Mouse (Mus musculus): ENCODE data around the gene Prelp. TPM values are rescaled to one million over a fixed set of nuclear protein-coding genes. Genes with fewer than 3 reads are reported as not detected.

The Prelp gene
- polyA plus RNA-seq, 1 experiment from 2014 or later: 0.56 TPM

DNA sequence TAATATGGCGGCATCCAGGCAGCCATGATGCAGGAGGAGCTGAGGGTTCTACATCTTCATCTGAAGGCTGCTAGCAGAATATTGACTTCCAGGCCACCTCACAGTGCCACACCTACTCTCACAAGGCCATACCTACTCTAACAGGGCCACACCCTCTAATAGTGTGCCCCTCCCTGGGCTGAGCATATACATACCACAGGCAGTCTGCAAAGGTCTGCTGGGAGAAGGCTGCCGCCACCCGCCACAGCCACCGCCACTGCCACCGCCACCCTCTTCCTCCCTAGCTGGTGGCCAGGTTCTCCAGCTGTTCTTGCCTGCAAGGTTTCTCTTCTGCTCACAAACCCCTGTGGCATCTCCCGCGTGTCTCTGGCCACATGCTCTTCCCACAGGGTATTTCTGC is 35.4 kb downstream of the Prelp start:
- H3K4me1 ChIP-seq: peaks cover 71% of the 10 kb centered on the region
- H3K4me3 ChIP-seq: no peak overlapping the region
- H3K9me3 ChIP-seq (replicated peaks): no peaks in the 10 kb centered on the region
- H3K27me3 ChIP-seq (ENCODE audit: low read depth, poor library complexity, severe bottlenecking): peaks cover 77% of the 10 kb centered on the region
- no peaks in the 10 kb centered on the region for H3K36me3 ChIP-seq
- no peak overlapping the region for H3K27ac ChIP-seq
- 95% methylated on average over 7 of the region's 7 CpGs for WGBS
- no peak for DNase-seq (ENCODE audit: low spot score)

GRCm38 (mm10) chr1:133884746-133885145 is 36.5 kb downstream of the Prelp start:
- DNase-seq (ENCODE audit: low spot score): peak; percentile 45
- peaks cover 74% of the 10 kb centered on the region for H3K27me3 ChIP-seq (ENCODE audit: low read depth, poor library complexity, severe bottlenecking)
- 17% methylated on average over 9 of the region's 9 CpGs for WGBS
- no peak overlapping the region for H3K27ac ChIP-seq
- H3K4me1 ChIP-seq: peaks cover 60% of the 10 kb centered on the region
- no peaks in the 10 kb centered on the region for H3K36me3 ChIP-seq
- H3K4me3 ChIP-seq: no peak overlapping the region
- H3K9me3 ChIP-seq (replicated peaks): no peaks in the 10 kb centered on the region

DNA sequence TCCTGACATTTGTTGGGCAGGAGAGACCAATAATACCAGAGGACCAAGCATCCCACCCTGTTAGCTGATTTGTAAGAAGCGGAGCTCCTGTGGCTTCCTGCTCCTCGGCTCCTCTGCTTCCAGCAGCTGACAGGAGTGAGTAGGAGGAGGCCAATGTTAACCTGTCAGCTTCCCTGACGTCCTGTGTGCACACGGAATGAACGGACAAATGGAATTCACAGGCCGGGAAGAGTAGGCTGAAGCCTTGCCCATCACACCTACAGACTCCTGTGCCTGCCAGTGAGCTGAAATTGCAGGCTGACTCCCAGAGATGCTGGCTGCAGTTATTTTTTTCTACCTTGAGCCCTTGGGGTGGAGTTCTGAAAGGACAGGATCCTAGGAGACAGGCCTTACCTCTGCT is 37.1 kb downstream of the Prelp start:
- peaks cover 54% of the 10 kb centered on the region for H3K4me1 ChIP-seq

DNA sequence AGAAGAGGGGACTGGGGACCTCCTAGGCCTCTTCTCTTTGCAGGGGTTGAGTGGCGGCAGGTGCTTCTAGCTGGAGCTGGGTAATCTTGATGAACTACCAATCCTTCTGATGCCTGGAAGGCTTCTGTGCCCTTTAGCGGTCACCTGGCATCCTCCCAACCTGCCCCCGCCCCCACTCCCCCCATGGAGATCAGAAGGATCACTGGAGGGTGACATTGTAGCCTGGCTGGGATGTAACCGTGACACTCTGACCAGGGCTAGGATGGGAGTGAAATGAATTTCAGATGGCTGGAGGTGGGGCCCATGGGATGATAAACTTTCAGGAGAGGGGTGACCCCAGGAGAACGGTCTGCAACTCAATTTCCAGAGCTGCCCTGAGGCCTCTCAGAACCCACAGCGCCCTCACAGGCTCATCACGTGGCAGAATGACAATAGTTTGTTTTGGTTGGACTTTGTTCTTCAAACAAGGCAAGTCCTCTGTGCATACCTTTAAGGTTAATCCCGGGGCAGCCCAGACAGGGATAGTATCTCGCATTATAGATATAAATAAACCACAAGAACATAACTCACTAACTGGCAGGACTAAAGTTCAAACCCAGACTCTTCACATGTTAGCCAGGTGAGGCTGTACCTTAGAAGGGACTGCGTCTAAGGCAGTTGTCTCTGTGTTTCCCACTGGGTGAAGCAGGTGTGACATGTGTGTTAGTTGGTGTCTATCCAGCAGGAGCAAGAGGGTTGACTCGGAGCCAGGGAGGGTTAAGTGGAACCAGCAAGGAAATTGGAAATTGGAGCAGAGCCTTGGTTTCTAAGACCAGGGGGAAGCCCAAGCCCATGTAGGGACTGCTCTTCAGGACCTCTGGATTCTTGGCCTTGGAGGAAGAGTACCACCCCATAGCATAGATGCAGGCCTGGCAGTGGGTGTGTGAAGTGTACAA is 38.7 kb downstream of the Prelp start:
- DNase-seq (ENCODE audit: low spot score): no peak
- Histone ChIP-seq H3K4me3 (no peak overlapping the region), H3K27ac (no peak overlapping the region), H3K9me3 (replicated peaks) (no peaks in the 10 kb centered on the region), H3K4me1 (peaks cover 52% of the 10 kb centered on the region), H3K36me3 (no peaks in the 10 kb centered on the region), H3K27me3 (ENCODE audit: low read depth, poor library complexity, severe bottlenecking) (peaks cover 52% of the 10 kb centered on the region)
- WGBS: 51% methylated on average over 11 of the region's 11 CpGs

More for the DNA sequence above, 37.1 kb downstream of the Prelp start:
- Histone ChIP-seq H3K27me3 (ENCODE audit: low read depth, poor library complexity, severe bottlenecking) (peaks cover 67% of the 10 kb centered on the region), H3K36me3 (no peaks in the 10 kb centered on the region), H3K4me3 (no peak overlapping the region), H3K27ac (no peak overlapping the region), H3K9me3 (replicated peaks) (no peaks in the 10 kb centered on the region)
- WGBS: 62% methylated on average over 6 of the region's 6 CpGs
- DNase-seq (ENCODE audit: low spot score): no peak

GRCm38 (mm10) chr1:133881813-133882212 is 39.4 kb downstream of the Prelp start:
- WGBS: 46% methylated on average over 6 of the region's 6 CpGs
- Histone ChIP-seq H3K27ac (no peak overlapping the region), H3K4me1 (peaks cover 44% of the 10 kb centered on the region)

DNA sequence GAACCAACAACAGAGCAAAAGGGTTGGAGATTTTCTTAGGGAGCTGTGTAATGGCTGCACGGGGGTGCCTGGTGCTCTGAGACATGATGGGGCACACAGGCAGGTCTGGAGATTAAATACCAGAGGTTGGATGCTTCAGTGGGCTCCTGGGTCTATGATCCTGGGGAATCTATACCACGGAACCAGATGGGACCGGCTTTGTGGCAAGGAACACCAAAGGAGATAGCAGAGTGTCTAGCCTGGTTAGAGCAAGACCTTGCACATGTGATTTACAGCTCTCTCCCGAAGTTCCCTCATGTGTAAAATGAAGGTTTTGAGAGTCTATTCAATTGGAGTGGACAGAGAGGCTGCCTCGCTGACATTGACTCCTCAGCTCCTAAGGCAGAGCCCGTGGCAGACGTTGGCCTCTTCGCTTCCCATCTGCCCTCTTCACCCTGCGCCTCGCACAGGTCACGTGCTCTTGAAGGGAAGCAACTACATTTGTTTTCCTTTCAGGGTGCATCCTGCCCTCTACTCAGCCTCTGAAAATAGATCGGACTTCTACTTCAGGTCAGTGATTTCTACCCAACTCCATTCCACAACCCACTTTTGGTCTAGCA is 42.3 kb downstream of the Prelp start:
- DNase-seq (ENCODE audit: low spot score): no peak
- peaks cover 19% of the 10 kb centered on the region; the same call in 1 of the 2 replicates for H3K27me3 ChIP-seq (ENCODE audit: low read depth, poor library complexity, severe bottlenecking)
- WGBS: 77% methylated on average over 12 of the region's 12 CpGs
- H3K36me3 ChIP-seq: no peaks in the 10 kb centered on the region
- H3K4me3 ChIP-seq: no peak overlapping the region
- H3K27ac ChIP-seq: no peak overlapping the region
- H3K9me3 ChIP-seq (replicated peaks): no peaks in the 10 kb centered on the region
- peaks cover 26% of the 10 kb centered on the region for H3K4me1 ChIP-seq

More at GRCm38 (mm10) chr1:133881813-133882212, 39.4 kb downstream of the Prelp start:
- Histone ChIP-seq H3K9me3 (replicated peaks) (no peaks in the 10 kb centered on the region), H3K4me3 (no peak overlapping the region), H3K36me3 (no peaks in the 10 kb centered on the region), H3K27me3 (ENCODE audit: low read depth, poor library complexity, severe bottlenecking) (peaks cover 44% of the 10 kb centered on the region)
- DNase-seq (ENCODE audit: low spot score): no peak

- H3K4me3 ChIP-seq: no peak overlapping the region
- 83% methylated on average over 7 of the region's 7 CpGs for WGBS
- no peak overlapping the region for H3K27ac ChIP-seq
Measured at GRCm38 (mm10) chr1:133876936-133877335, 44.3 kb downstream of the Prelp start.

DNA sequence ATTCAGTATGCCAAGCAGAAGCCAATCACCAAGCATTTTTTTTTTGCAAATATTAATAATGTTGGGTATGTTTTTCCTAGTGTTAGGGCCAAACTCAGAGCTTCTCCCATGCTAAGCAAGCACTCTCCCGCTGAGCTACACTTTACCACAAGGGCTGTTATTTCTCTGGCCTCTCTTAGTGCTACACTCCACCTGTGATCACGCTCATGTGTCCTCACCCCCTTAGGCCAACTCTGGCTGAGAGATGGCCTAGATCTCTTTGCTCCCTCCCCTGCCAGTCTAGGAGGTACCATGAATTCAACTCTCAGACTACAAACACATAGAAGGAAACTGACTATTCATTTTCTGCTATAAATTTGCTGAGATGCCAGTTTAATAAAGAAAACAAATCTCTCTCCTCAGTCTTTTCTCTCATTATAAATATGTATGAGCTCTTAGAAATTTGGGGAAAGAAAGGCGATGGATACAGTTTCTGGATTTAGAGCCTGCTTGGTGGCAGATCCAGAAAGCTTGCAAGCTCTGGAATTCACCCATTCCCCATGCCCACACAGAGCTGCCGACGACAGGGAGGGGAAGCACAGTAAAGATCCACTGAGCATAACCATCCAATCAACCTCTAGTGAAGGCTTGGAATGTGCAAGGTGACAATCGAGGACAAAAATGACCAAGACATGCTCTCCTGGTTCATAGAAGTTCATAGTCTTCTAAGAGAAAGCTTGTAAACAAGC is 48.0 kb downstream of the Prelp start:
- no peaks in the 10 kb centered on the region for H3K27me3 ChIP-seq (ENCODE audit: low read depth, poor library complexity, severe bottlenecking)
- no peak overlapping the region for H3K4me3 ChIP-seq
- no peaks in the 10 kb centered on the region for H3K4me1 ChIP-seq
- H3K27ac ChIP-seq: no peak overlapping the region
- 80% methylated on average over 6 of the region's 6 CpGs for WGBS
- H3K36me3 ChIP-seq: no peaks in the 10 kb centered on the region
- DNase-seq (ENCODE audit: low spot score): no peak
- no peaks in the 10 kb centered on the region for H3K9me3 ChIP-seq (replicated peaks)

More at GRCm38 (mm10) chr1:133876936-133877335, 44.3 kb downstream of the Prelp start:
- Histone ChIP-seq H3K36me3 (no peaks in the 10 kb centered on the region), H3K4me1 (peaks cover 11% of the 10 kb centered on the region), H3K9me3 (replicated peaks) (no peaks in the 10 kb centered on the region), H3K27me3 (ENCODE audit: low read depth, poor library complexity, severe bottlenecking) (0 out of 2 replicates have a peak, but pooled peaks cover 5% of the 10 kb centered on the region)
- DNase-seq (ENCODE audit: low spot score): no peak

- Histone ChIP-seq H3K27ac (no peak overlapping the region), H3K9me3 (replicated peaks) (no peaks in the 10 kb centered on the region), H3K4me1 (no peaks in the 10 kb centered on the region), H3K36me3 (no peaks in the 10 kb centered on the region), H3K27me3 (ENCODE audit: low read depth, poor library complexity, severe bottlenecking) (no peaks in the 10 kb centered on the region), H3K4me3 (no peak overlapping the region)
- WGBS: 90% methylated on average over 10 of the region's 10 CpGs
- DNase-seq (ENCODE audit: low spot score): no peak
Measured at GRCm38 (mm10) chr1:133871241-133871640, 50.0 kb downstream of the Prelp start.

DNA sequence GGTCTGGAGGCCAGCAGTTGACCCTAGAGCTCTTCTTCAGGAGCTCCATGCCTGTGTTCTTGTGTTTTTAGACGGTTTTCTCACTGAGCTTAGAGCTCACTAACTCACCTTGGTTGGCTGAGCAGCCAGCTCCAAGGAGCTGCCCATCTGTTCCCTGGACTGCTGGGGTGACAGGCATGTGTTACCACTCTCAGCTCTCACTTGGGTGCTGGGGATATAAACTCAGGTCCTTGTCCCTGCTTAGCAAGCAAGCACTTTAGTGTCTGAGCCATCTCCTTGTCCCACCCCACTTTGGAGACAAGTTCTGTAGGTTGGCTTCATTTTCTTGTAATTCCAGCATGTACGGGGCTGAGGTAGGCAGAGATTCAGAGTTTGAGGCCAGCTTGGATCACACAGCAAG is 52.0 kb downstream of the Prelp start:
- Histone ChIP-seq H3K27ac (no peak overlapping the region), H3K27me3 (ENCODE audit: low read depth, poor library complexity, severe bottlenecking) (no peaks in the 10 kb centered on the region), H3K36me3 (no peaks in the 10 kb centered on the region), H3K4me3 (no peak overlapping the region), H3K4me1 (no peaks in the 10 kb centered on the region), H3K9me3 (replicated peaks) (no peaks in the 10 kb centered on the region)
- no peak for DNase-seq (ENCODE audit: low spot score)
- 59% methylated on average over 2 of the region's 2 CpGs for WGBS

DNA sequence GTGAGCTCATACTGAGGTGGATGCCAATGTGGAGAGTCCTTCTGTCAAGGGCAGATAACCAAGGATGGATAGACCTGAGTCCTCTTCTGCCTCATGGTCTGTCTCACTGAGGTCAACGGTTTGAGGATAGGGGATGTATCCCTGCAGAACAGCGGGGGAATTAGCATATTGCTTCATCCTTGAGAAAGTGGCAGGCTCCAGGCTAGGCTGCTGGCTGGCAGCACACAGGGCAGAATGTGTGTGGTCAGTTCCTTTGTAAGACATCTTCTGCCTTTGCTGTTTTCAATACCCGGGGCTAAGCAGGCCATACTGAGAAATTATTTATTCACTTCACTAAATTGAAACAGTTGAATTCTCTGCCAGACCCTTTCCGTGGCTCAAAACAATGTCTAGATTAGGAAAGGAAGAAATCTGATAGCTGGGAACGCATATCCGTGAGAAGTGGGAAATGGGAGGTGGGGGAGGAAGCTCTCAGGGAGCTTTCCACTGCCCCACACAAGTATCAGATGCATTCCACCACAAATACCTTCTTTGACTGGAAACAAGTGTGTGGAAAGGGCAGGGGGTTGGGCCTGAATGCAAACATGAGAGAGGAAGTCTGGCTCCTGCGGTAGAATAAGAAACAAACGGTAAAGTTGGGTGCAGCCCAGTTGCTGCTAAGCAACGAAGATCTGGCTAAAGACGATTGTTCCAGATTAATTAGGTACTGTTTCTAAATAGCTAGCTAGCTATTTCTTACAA is 57.8 kb downstream of the Prelp start:
- WGBS: 61% methylated on average over 10 of the region's 10 CpGs
- Histone ChIP-seq H3K4me1 (peaks cover 24% of the 10 kb centered on the region), H3K27ac (peak overlapping the region; percentile 61; the same call in 1 of the 2 replicates), H3K4me3 (no peak overlapping the region), H3K36me3 (no peaks in the 10 kb centered on the region), H3K9me3 (replicated peaks) (no peaks in the 10 kb centered on the region), H3K27me3 (ENCODE audit: low read depth, poor library complexity, severe bottlenecking) (peaks cover 20% of the 10 kb centered on the region)
- DNase-seq (ENCODE audit: low spot score): no peak

GRCm38 (mm10) chr1:133861028-133861427 is 60.2 kb downstream of the Prelp start:
- peaks cover 37% of the 10 kb centered on the region for H3K4me1 ChIP-seq
- no peaks in the 10 kb centered on the region for H3K9me3 ChIP-seq (replicated peaks)
- peaks cover 44% of the 10 kb centered on the region for H3K27me3 ChIP-seq (ENCODE audit: low read depth, poor library complexity, severe bottlenecking)
- H3K36me3 ChIP-seq: no peaks in the 10 kb centered on the region
- DNase-seq (ENCODE audit: low spot score): no peak
- WGBS: 81% methylated on average over 5 of the region's 5 CpGs
- no peak overlapping the region for H3K27ac ChIP-seq
- no peak overlapping the region for H3K4me3 ChIP-seq

Data from limb, embryonic 10.5 days (tissue).